Mouse (Mus musculus) heart, adult 9 months (tissue): ENCODE measurements at regions not wholly inside any gene's neighbourhood (a gene's known extent, or its start where the extent isn't known, plus 50 kb on each side); places are given as distances from the start of the nearest gene placed in this dataset.
"Not testable (repeated sequence)": the region's sequence is repeated elsewhere in the genome, so short reads cannot be mapped to it uniquely, and the experiment has no call there.

ENCODE experiments used
- DNase-seq, 2 experiments: peaks; one replicate each; pipeline ENCODE4 v3.0.0; 2022; ENCODE audit warnings: low spot score in 2 of 2

- DNase-seq: not testable (repeated sequence)
Measured at GRCm38 (mm10) chr3:8005684-8006083, 1385.4 kb upstream of the 1700008P02Rik start.

- DNase-seq: no peak
Measured at GRCm38 (mm10) chr3:8004271-8004670, 1384.0 kb upstream of the 1700008P02Rik start.

GRCm38 (mm10) chr3:8001027-8001426 lies 1380.8 kb upstream of the 1700008P02Rik start:
- no peak for DNase-seq

- DNase-seq: no peak
Measured at GRCm38 (mm10) chr3:7992322-7992721, 1372.1 kb upstream of the 1700008P02Rik start.

GRCm38 (mm10) chr3:7973287-7973686 lies 1353.0 kb upstream of the 1700008P02Rik start:
- DNase-seq: no peak

GRCm38 (mm10) chr3:7953911-7954310 lies 1333.7 kb upstream of the 1700008P02Rik start:
- no peak for DNase-seq

GRCm38 (mm10) chr3:7943646-7944381 lies 1323.6 kb upstream of the 1700008P02Rik start:
- no peak for DNase-seq
